Mouse (Mus musculus) liver, embryonic 14.5 days (tissue): ENCODE data around the gene Efemp1. TPM values are rescaled to one million over a fixed set of nuclear protein-coding genes. Genes with fewer than 3 reads are reported as not detected.

Source experiments
- ATAC-seq: fragments of 200-750 bp; cut with Nextera tagmentation; 2 replicates; pipeline ENCODE4 v1.8.0; 2017; ENCODE audit warnings: moderate number of reproducible peaks, mild to moderate bottlenecking, moderate library complexity; ENCODE audit not compliant: insufficient read depth
- DNase-seq, 3 experiments: peaks; one replicate each; pipeline ENCODE4 v3.0.0-alpha.2; 2012 to 2013; ENCODE audit warnings: low read depth in 3 of 3, low spot score in 3 of 3
- H3K27ac ChIP-seq: fragments of 300-500 bp; sonication (generic); 2 replicates; pipeline ENCODE4 v1.5.1; 2014; ENCODE audit warnings: moderate library complexity, mild to moderate bottlenecking, control low read depth, inconsistent platforms
- H3K27me3 ChIP-seq: fragments of 300-500 bp; sonication (generic); 2 replicates; pipeline ENCODE4 v1.6.1; 2014; ENCODE audit warnings: mild to moderate bottlenecking, low read length, moderate library complexity; ENCODE audit not compliant: control insufficient read depth, insufficient read depth
- H3K36me3 ChIP-seq: fragments of 300-500 bp; sonication (generic); replicated peaks from 2 replicates; pipeline ENCODE4 v1.6.1; 2014; ENCODE audit warnings: low read depth; ENCODE audit not compliant: control insufficient read depth, insufficient read depth
- H3K4me1 ChIP-seq, 2 experiments: fragments of 200-500 bp in 1 of 2; fragments of 300-500 bp in 1 of 2; sonication (generic) in 1 of 2; replicated peaks; 2 replicates each; pipeline ENCODE4 v1.6.1; 2012 to 2014; ENCODE audit warnings: antibody characterized with exemption in 1 of 2, inconsistent platforms in 1 of 2, low read length in 1 of 2; ENCODE audit not compliant: control insufficient read depth in 2 of 2, insufficient read depth in 2 of 2
- H3K4me2 ChIP-seq: fragments of 300-500 bp; sonication (generic); 2 replicates; pipeline ENCODE4 v1.6.1; 2014; ENCODE audit warnings: low read depth, mild to moderate bottlenecking, control low read depth, moderate library complexity
- H3K4me3 ChIP-seq, 2 experiments: fragments of 200-500 bp in 1 of 2; fragments of 300-500 bp in 1 of 2; sonication (generic) in 1 of 2; 2 replicates each; pipeline ENCODE4 v1.5.1; 2012 to 2014; ENCODE audit warnings: low read depth in 2 of 2, low read length in 2 of 2, mild to moderate bottlenecking in 2 of 2, control low read depth in 1 of 2, inconsistent platforms in 1 of 2, moderate library complexity in 1 of 2; ENCODE audit not compliant: insufficient read depth in 1 of 2
- H3K9ac ChIP-seq: fragments of 300-500 bp; sonication (generic); replicated peaks from 2 replicates; pipeline ENCODE4 v1.6.1; 2014; ENCODE audit warnings: mild to moderate bottlenecking, control low read depth, moderate library complexity
- H3K9me3 ChIP-seq: fragments of 300-500 bp; sonication (generic); 2 replicates; pipeline ENCODE4 v1.6.1; 2016; ENCODE audit warnings: low read length, mixed read lengths; ENCODE audit not compliant: control insufficient read depth
- CTCF ChIP-seq: IDR thresholded peaks from 2 replicates; pipeline ENCODE4 v1.5.1; 2016; ENCODE audit warnings: antibody characterized with exemption, low read depth, control low read depth
- EP300 ChIP-seq: IDR thresholded peaks from 2 replicates; pipeline ENCODE4 v1.6.1; 2016; ENCODE audit warnings: antibody characterized with exemption, low read depth
- WGBS: fragments of 180-500 bp; shearing (Covaris S2); extraction: QIAGEN DNeasy Blood & Tissue Kit; methylation state at CpG from one replicate; pipeline ENCODE4 v1.1.7; 2014; ENCODE audit not compliant: insufficient replicate concordance; 5-methylcytosine and 5-hydroxymethylcytosine counted together
- polyA plus RNA-seq, 2 experiments: library from polyadenylated mRNA; depleted of rRNA in 1 of 2; stranded (reverse) in 1 of 2; unstranded in 1 of 2; fragments of >200 nt; fragmentation: Nextera tagmentation in 1 of 2; extraction: Ambion mirVana in 1 of 2; gene quantifications; 2 replicates each; pipeline versions ENCODE4 v1.2.1 to v1.2.3; 2012 to 2014

The Efemp1 gene
- polyA plus RNA-seq, 2 experiments, result 0.81 to 1.7 TPM

DNA sequence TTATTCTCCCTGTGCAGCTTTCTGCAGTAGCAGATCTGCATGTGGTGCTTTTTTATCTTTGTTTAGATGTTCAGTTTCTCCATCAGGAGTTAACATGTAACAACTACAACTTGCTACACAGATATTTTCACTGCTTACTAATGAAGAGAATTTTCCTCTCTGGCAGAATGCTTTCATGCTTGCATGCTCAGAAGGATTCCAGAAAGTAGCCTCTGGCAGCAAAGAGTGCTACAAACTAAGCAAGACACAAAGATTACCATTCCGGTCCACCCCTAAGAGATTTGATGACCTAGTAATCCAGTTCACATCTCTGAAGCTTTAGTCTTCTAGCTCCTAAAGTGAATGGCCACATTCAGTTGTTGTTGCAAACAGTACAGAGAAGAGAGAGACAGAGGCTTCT, 36.5 kb downstream of the Efemp1 start:
- Histone ChIP-seq H3K4me2 (no peak overlapping the region), H3K9ac (no peak overlapping the region), H3K9me3 (no peaks in the 10 kb centered on the region), H3K27ac (no peak overlapping the region), H3K4me1 (no peaks in the 10 kb centered on the region), H3K4me3 (no peak overlapping the region), H3K36me3 (no peaks in the 10 kb centered on the region), H3K27me3 (no peaks in the 10 kb centered on the region)
- no peak for TF ChIP-seq CTCF
- no peak for TF ChIP-seq EP300
- DNase-seq (no peak), ATAC-seq (no peak)
- WGBS, result 69% methylated on average over 1 of the region's 1 CpGs

- ATAC-seq (no peak), DNase-seq (no peak)
- Histone ChIP-seq H3K9ac (no peak overlapping the region), H3K27ac (no peak overlapping the region), H3K36me3 (no peaks in the 10 kb centered on the region), H3K4me3 (no peak overlapping the region), H3K4me2 (no peak overlapping the region), H3K4me1 (no peaks in the 10 kb centered on the region), H3K9me3 (no peaks in the 10 kb centered on the region), H3K27me3 (no peaks in the 10 kb centered on the region)
- TF ChIP-seq CTCF (no peak), EP300 (no peak)
- 43% methylated on average over 5 of the region's 5 CpGs for WGBS
Observed at GRCm38 (mm10) chr11:28891515-28891914, 38.5 kb downstream of the Efemp1 start.

GRCm38 (mm10) chr11:28899420-28899819, 46.4 kb downstream of the Efemp1 start:
- 42% methylated on average over 1 of the region's 1 CpGs for WGBS
- Histone ChIP-seq H3K27ac (no peak overlapping the region), H3K36me3 (no peaks in the 10 kb centered on the region), H3K4me1 (no peaks in the 10 kb centered on the region), H3K9ac (no peak overlapping the region), H3K4me2 (no peak overlapping the region), H3K27me3 (no peaks in the 10 kb centered on the region), H3K9me3 (no peaks in the 10 kb centered on the region), H3K4me3 (no peak overlapping the region)
- TF ChIP-seq EP300, result no peak
- no peak for TF ChIP-seq CTCF
- DNase-seq, result no peak
- no peak for ATAC-seq

- TF ChIP-seq CTCF, result no peak
- TF ChIP-seq EP300, result no peak
- DNase-seq, result no peak
- Histone ChIP-seq H3K4me1 (no peaks in the 10 kb centered on the region), H3K27ac (no peak overlapping the region), H3K27me3 (no peaks in the 10 kb centered on the region), H3K4me3 (no peak overlapping the region), H3K9ac (no peak overlapping the region), H3K9me3 (no peaks in the 10 kb centered on the region), H3K4me2 (no peak overlapping the region), H3K36me3 (no peaks in the 10 kb centered on the region)
- 53% methylated on average over 2 of the region's 2 CpGs for WGBS
- no peak for ATAC-seq
Observed at GRCm38 (mm10) chr11:28904596-28904995, 51.6 kb downstream of the Efemp1 start.

DNA sequence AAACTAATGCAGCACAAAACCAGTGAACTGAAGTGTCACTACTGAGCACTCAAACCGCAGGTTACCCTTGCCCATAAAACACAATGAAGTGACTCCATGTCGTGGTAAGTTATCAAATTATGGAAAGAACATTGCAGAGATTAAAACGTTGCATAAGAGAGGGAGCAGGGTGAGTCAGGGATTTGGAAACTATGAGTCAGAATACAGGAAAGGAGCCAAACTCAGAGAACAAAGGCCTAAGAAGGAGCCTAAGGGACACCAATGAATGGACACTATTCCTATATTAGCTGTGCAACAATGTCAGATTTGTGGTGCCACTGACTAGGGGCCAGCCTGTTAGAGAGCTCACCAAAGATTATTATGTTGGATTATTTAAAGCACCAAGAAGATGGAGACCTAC, 53.3 kb downstream of the Efemp1 start:
- H3K9me3 ChIP-seq, result no peaks in the 10 kb centered on the region
- no peak for ATAC-seq
- WGBS, result 32% methylated on average over 3 of the region's 3 CpGs
- DNase-seq, result no peak
- no peak overlapping the region for H3K4me2 ChIP-seq
- no peaks in the 10 kb centered on the region for H3K36me3 ChIP-seq
- H3K9ac ChIP-seq, result no peak overlapping the region
- no peak overlapping the region for H3K4me3 ChIP-seq
- TF ChIP-seq EP300 (no peak), CTCF (no peak)
- no peak overlapping the region for H3K27ac ChIP-seq
- H3K4me1 ChIP-seq, result no peaks in the 10 kb centered on the region
- no peaks in the 10 kb centered on the region for H3K27me3 ChIP-seq
